Mouse (Mus musculus): ENCODE data around the gene Ddr2. TPM values are rescaled to one million over a fixed set of nuclear protein-coding genes. Genes with fewer than 3 reads are reported as not detected.

Gene Ddr2
- total and polyA plus RNA-seq, 3 experiments = 0.04 TPM; not detected in 2

- no peak overlapping the region for H3K9ac ChIP-seq (ENCODE audit: control insufficient read depth, low read depth, low read length, poor library complexity, severe bottlenecking)
- no peaks in the 10 kb centered on the region for H3K4me1 ChIP-seq (ENCODE audit: control insufficient read depth in 1 of 2, insufficient read depth in 2 of 2, low read length in 2 of 2)
- peak; percentile 55 for DNase-seq (ENCODE audit: low read depth, low spot score)
- no peaks in the 10 kb centered on the region for H3K79me2 ChIP-seq (ENCODE audit: control insufficient read depth, insufficient read depth, low read length, poor library complexity)
- H3K4me3 ChIP-seq (ENCODE audit: control insufficient read depth in 1 of 2, insufficient read depth in 1 of 2, low read depth in 2 of 2, low read length in 2 of 2) = no peak overlapping the region
- no peaks in the 10 kb centered on the region for H3K9me3 ChIP-seq (replicated peaks; ENCODE audit: insufficient read depth, low read length)
- no peak overlapping the region for H3K27ac ChIP-seq (ENCODE audit: control insufficient read depth, low read depth, low read length)
- no peaks in the 10 kb centered on the region; a peak in 2 of 4 replicates for H3K27me3 ChIP-seq (ENCODE audit: control insufficient read depth in 1 of 2, insufficient read depth in 2 of 2, low read length in 2 of 2)
- H3K36me3 ChIP-seq (ENCODE audit: control insufficient read depth in 1 of 2, insufficient read depth in 2 of 2, low read length in 2 of 2) = no peaks in the 10 kb centered on the region
- no peak for TF ChIP-seq MXI1 (IDR thresholded peaks at IDR 0.05; ENCODE audit: low read depth, low read length)
- no peak for TF ChIP-seq POLR2A (IDR thresholded peaks at IDR 0.05; ENCODE audit: control insufficient read depth in 1 of 2, insufficient read depth in 1 of 2, low read depth in 1 of 2, low read length in 2 of 2, poor library complexity in 1 of 2)
- peak; percentile 40 for TF ChIP-seq RAD21 (IDR thresholded peaks at IDR 0.05; ENCODE audit: low read depth, low read length)
- TF ChIP-seq CTCF (IDR thresholded peaks at IDR 0.05 in 2 of 3, conservative IDR thresholded peaks at IDR 0.05 in 1 of 3; ENCODE audit: control insufficient read depth in 1 of 3, insufficient read depth in 1 of 3, low read depth in 2 of 3, low read length in 3 of 3, poor library complexity in 1 of 3, severe bottlenecking in 1 of 3) = peak; percentile 35 to 68 (median 55)
- TF ChIP-seq MAZ (IDR thresholded peaks at IDR 0.05; ENCODE audit: low read depth, low read length) = peak; percentile 51; the same call in 1 of the 2 replicates
- TF ChIP-seq ZC3H11A (IDR thresholded peaks at IDR 0.05; ENCODE audit: low read depth, low read length) = 0 out of 2 replicates have a peak, but pooled peaks have one; percentile 8
- TF ChIP-seq BHLHE40 (IDR thresholded peaks at IDR 0.05; ENCODE audit: borderline replicate concordance, low read depth, low read length) = no peak
- no peak for TF ChIP-seq KAT2A (conservative IDR thresholded peaks at IDR 0.05; ENCODE audit: low read depth, low read length)
- peak; percentile 63 for TF ChIP-seq SMC3 (IDR thresholded peaks at IDR 0.05; ENCODE audit: low read depth, low read length)
- TF ChIP-seq GATA1 (IDR thresholded peaks at IDR 0.05; ENCODE audit: low read depth, low read length) = no peak
- no peak for TF ChIP-seq JUND (IDR thresholded peaks at IDR 0.05; ENCODE audit: low read depth, low read length)
- no peak for TF ChIP-seq EP300 (IDR thresholded peaks at IDR 0.05; ENCODE audit: low read depth in 1 of 2, low read length in 2 of 2)
These were observed 176.4 kb downstream of the Ddr2 start for GRCm38 (mm10) chr1:169934005-169934725.

GRCm38 (mm10) chr1:169932122-169932746, 178.3 kb downstream of the Ddr2 start:
- H3K27ac ChIP-seq (ENCODE audit: control insufficient read depth, low read depth, low read length) = no peak overlapping the region
- H3K79me2 ChIP-seq (ENCODE audit: control insufficient read depth, insufficient read depth, low read length, poor library complexity) = no peaks in the 10 kb centered on the region
- H3K4me1 ChIP-seq (ENCODE audit: control insufficient read depth in 1 of 2, insufficient read depth in 2 of 2, low read length in 2 of 2) = no peaks in the 10 kb centered on the region
- no peak overlapping the region for H3K4me3 ChIP-seq (ENCODE audit: control insufficient read depth in 1 of 2, insufficient read depth in 1 of 2, low read depth in 2 of 2, low read length in 2 of 2)
- no peaks in the 10 kb centered on the region for H3K9me3 ChIP-seq (replicated peaks; ENCODE audit: insufficient read depth, low read length)
- no peaks in the 10 kb centered on the region; a peak in 2 of 4 replicates for H3K27me3 ChIP-seq (ENCODE audit: control insufficient read depth in 1 of 2, insufficient read depth in 2 of 2, low read length in 2 of 2)
- DNase-seq (ENCODE audit: low read depth, low spot score) = no peak
- TF ChIP-seq ZMIZ1 (IDR thresholded peaks at IDR 0.05; ENCODE audit: low read depth, low read length) = no peak
- TF ChIP-seq NELFE (IDR thresholded peaks at IDR 0.05; ENCODE audit: low read depth, low read length) = no peak
- no peak for TF ChIP-seq CHD2 (IDR thresholded peaks at IDR 0.05; ENCODE audit: low read length)
- TF ChIP-seq JUND (IDR thresholded peaks at IDR 0.05; ENCODE audit: low read depth, low read length) = no peak
- TF ChIP-seq MAX (IDR thresholded peaks at IDR 0.05; ENCODE audit: low read length) = no peak
- no peak overlapping the region for H3K9ac ChIP-seq (ENCODE audit: control insufficient read depth, low read depth, low read length, poor library complexity, severe bottlenecking)
- no peaks in the 10 kb centered on the region for H3K36me3 ChIP-seq (ENCODE audit: control insufficient read depth in 1 of 2, insufficient read depth in 2 of 2, low read length in 2 of 2)

All from MEL (cell line).